Mouse (Mus musculus): Measurements from ENCODE around the gene Atox1. TPM values are rescaled to one million over a fixed set of nuclear protein-coding genes. Genes with fewer than 3 reads are reported as not detected.
A peak's percentile ranks its signal among the peaks of the same experiment; 100 is the strongest.

Atox1 gene
- polyA plus RNA-seq, 1 experiment: 698 TPM

DNA sequence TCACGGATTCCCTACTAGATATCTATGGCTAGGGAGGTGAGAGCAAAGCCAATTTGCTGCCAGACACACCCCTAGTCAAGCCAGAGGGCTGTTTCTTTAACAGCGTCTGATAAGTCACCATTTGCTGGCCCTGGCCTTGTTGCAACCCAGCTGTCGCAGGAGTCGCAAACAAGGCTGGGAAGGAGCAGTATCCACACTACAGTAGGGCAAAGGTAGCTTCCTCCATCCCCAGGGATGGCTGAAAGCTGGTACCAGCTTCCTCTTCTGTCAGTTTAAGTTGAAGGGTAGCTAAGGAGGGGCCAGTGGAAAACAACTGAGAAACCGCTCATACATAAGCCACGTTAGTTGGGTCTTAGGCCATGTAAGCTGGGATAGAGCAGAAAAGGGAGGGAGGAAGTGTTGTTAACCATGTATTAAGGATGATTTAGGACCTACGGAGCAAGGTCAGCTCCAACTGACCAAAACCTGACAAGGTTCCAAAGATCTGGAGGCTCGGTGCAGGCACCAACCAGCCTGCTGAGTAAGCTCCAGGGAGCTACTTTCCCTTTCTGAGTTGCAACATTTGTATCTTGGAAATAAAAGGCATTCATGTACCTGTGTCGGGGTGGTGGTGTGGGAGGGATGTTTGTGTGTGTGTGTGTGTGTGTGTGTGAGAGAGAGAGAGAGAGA, 45.9 kb downstream of the Atox1 start:
- peak overlapping the region; percentile 74 for H3K27ac ChIP-seq (ENCODE audit: insufficient read depth, low read depth, low read length)
- peaks cover 3% of the 10 kb centered on the region; the same call in 1 of the 2 replicates for H3K4me1 ChIP-seq (ENCODE audit: control insufficient read depth, insufficient read depth, low read length)
- peak; percentile 65 for DNase-seq
- TF ChIP-seq CTCF (conservative IDR thresholded peaks at IDR 0.05; ENCODE audit: insufficient read depth, insufficient read length, low read depth, low read length) (no peak), POLR2A (IDR thresholded peaks at IDR 0.05; ENCODE audit: low read depth, low read length) (no peak)
- no peak overlapping the region for H3K4me3 ChIP-seq (ENCODE audit: insufficient read depth, low read depth, low read length)
- 30% methylated on average over 9 of the region's 9 CpGs for WGBS
- H3K36me3 ChIP-seq (ENCODE audit: control insufficient read depth, insufficient read depth, low read length): no peaks in the 10 kb centered on the region
- H3K27me3 ChIP-seq (replicated peaks; ENCODE audit: control insufficient read depth, insufficient read depth, low read length): no peaks in the 10 kb centered on the region

DNA sequence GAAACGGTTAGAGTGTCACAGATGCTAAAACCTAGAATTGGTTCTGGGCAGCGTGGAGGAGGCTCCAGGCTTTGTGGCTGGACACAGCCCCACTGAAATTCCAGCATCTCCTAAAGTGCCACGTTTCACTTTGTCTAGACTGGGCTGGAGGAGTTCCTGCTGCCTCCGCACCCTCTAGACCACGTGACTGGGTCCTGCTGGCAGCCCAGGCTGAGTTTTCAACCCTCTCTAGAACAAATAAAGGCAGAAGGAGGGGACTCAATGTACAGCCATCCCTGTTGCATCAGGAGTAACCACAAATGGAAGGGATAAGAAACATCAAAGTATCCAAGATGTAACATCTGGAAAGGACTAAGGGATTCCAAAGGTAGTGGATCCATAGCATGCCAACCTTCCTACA, 46.7 kb downstream of the Atox1 start:
- H3K4me3 ChIP-seq (ENCODE audit: insufficient read depth, low read depth, low read length): no peak overlapping the region
- H3K36me3 ChIP-seq (ENCODE audit: control insufficient read depth, insufficient read depth, low read length): no peaks in the 10 kb centered on the region
- TF ChIP-seq POLR2A (IDR thresholded peaks at IDR 0.05; ENCODE audit: low read depth, low read length) (no peak), CTCF (conservative IDR thresholded peaks at IDR 0.05; ENCODE audit: insufficient read depth, insufficient read length, low read depth, low read length) (no peak)
- peak overlapping the region; percentile 12; the same call in 1 of the 2 replicates for H3K27ac ChIP-seq (ENCODE audit: insufficient read depth, low read depth, low read length)
- WGBS: 38% methylated on average over 5 of the region's 5 CpGs
- peak; percentile 60 for DNase-seq
- H3K27me3 ChIP-seq (replicated peaks; ENCODE audit: control insufficient read depth, insufficient read depth, low read length): no peaks in the 10 kb centered on the region
- peaks cover 3% of the 10 kb centered on the region; the same call in 1 of the 2 replicates for H3K4me1 ChIP-seq (ENCODE audit: control insufficient read depth, insufficient read depth, low read length)

DNA sequence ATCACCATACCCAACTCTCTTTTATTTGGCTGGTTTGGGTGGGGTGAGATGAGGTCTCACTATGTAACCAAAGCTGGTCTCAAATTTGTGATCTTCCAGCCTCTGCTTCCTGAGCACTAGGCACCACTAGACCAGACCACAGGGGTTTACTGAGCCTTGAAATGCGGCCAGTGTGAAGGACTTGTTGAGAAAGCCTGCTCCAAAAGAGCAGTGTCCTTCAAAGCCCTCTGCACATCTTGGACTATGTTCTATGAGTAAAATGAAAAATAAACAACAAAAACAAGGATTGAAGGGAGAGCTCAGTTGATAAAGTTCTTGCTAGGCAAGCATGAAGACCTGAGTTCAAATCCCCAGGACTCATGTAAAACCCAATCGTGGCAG, 47.6 kb downstream of the Atox1 start:
- Histone ChIP-seq H3K36me3 (ENCODE audit: control insufficient read depth, insufficient read depth, low read length) (no peaks in the 10 kb centered on the region), H3K4me3 (ENCODE audit: insufficient read depth, low read depth, low read length) (no peak overlapping the region), H3K4me1 (ENCODE audit: control insufficient read depth, insufficient read depth, low read length) (peaks cover 3% of the 10 kb centered on the region; the same call in 1 of the 2 replicates), H3K27ac (ENCODE audit: insufficient read depth, low read depth, low read length) (no peak overlapping the region), H3K27me3 (replicated peaks; ENCODE audit: control insufficient read depth, insufficient read depth, low read length) (no peaks in the 10 kb centered on the region)
- WGBS: 74% methylated on average over 2 of the region's 2 CpGs
- TF ChIP-seq CTCF (conservative IDR thresholded peaks at IDR 0.05; ENCODE audit: insufficient read depth, insufficient read length, low read depth, low read length) (no peak), POLR2A (IDR thresholded peaks at IDR 0.05; ENCODE audit: low read depth, low read length) (no peak)
- no peak for DNase-seq

DNA sequence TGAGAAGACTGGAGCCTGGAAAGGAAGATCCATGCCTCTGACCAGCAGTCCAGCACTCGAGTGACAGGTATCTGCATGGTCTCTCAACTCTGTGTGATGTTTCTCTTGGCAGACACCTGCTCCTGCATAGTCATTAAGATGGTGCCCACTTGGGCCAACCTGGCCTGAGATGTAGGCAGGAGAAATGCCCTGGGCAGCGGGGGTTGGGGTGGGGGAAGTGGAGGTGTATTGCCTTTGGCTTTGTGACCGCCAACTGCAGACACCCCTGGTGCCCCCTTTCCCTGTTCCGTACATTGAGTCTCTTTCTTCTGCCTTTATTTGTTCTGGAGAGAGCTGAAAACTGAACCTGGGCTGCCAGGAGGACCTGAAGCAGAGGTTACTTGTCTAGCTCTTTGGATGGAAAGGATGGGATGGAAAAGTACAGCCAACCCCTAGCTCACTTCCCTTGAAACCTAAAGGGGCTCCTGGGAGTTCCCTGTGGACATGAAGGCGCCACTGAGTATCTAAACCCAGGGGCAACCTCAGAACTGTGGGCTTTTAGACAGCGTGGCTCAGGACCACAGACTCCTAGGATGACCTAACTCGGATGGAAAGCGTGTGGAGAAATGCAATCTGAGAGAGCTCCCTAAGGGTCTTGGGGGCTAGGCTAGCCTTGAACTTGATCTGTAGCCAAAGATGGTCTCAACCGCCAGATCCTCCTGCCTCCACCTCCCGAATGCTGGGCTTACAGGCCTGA, 48.2 kb downstream of the Atox1 start:
- no peak for DNase-seq
- Histone ChIP-seq H3K4me1 (ENCODE audit: control insufficient read depth, insufficient read depth, low read length) (peaks cover 3% of the 10 kb centered on the region; the same call in 1 of the 2 replicates), H3K27ac (ENCODE audit: insufficient read depth, low read depth, low read length) (peak overlapping the region; percentile 4; the same call in 1 of the 2 replicates), H3K4me3 (ENCODE audit: insufficient read depth, low read depth, low read length) (no peak overlapping the region), H3K27me3 (replicated peaks; ENCODE audit: control insufficient read depth, insufficient read depth, low read length) (no peaks in the 10 kb centered on the region), H3K36me3 (ENCODE audit: control insufficient read depth, insufficient read depth, low read length) (no peaks in the 10 kb centered on the region)
- 83% methylated on average over 10 of the region's 10 CpGs for WGBS
- TF ChIP-seq POLR2A (IDR thresholded peaks at IDR 0.05; ENCODE audit: low read depth, low read length): no peak
- TF ChIP-seq CTCF (conservative IDR thresholded peaks at IDR 0.05; ENCODE audit: insufficient read depth, insufficient read length, low read depth, low read length): no peak

DNA sequence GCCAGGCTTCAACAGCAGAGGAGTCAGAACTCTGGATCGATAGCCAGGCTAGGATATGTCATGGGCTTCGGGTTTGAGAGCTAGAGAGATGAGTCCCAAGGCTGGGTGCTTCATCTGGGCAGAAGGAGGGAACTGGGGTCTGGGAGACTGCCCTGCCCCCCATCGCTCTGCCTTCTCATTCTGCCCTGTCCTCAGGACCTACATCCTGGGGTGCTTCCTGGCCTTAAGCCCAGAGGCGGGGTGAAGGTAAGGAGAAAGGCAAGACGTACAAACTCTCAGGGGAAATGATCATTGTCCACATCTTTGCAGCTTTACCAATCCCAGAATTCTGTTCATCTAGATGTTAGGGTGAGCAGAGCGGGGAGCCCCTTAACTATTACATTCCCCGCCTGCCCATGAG, 49.0 kb downstream of the Atox1 start:
- H3K27ac ChIP-seq (ENCODE audit: insufficient read depth, low read depth, low read length): peak overlapping the region; percentile 4; the same call in 1 of the 2 replicates
- WGBS: 80% methylated on average over 7 of the region's 7 CpGs
- TF ChIP-seq POLR2A (IDR thresholded peaks at IDR 0.05; ENCODE audit: low read depth, low read length): no peak
- no peak for TF ChIP-seq CTCF (conservative IDR thresholded peaks at IDR 0.05; ENCODE audit: insufficient read depth, insufficient read length, low read depth, low read length)
- H3K4me3 ChIP-seq (ENCODE audit: insufficient read depth, low read depth, low read length): no peak overlapping the region
- no peaks in the 10 kb centered on the region for H3K27me3 ChIP-seq (replicated peaks; ENCODE audit: control insufficient read depth, insufficient read depth, low read length)
- DNase-seq: peak; percentile 36
- no peaks in the 10 kb centered on the region for H3K36me3 ChIP-seq (ENCODE audit: control insufficient read depth, insufficient read depth, low read length)
- peaks cover 5% of the 10 kb centered on the region for H3K4me1 ChIP-seq (ENCODE audit: control insufficient read depth, insufficient read depth, low read length)

DNA sequence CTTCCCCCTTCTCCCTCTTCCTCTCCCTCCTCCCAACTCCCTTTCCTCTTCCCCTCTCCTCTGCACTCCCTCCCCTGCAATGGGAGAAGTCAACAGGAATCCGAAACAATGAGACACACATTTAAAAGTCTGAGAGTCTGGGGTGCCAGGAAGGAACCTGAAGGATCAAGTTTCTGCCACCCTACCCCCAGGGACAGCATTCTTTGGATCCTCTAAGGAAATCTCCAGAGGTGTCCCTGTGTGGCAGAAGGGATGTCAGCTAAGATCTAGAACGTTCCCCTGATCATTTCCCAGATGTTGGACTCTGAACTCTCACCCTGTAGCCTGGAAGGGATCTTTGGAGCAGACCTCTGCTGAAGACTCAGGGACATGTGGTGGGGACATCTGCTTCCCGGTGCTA, 50.5 kb downstream of the Atox1 start:
- Histone ChIP-seq H3K4me1 (ENCODE audit: control insufficient read depth, insufficient read depth, low read length) (peaks cover 10% of the 10 kb centered on the region), H3K27me3 (replicated peaks; ENCODE audit: control insufficient read depth, insufficient read depth, low read length) (no peaks in the 10 kb centered on the region), H3K36me3 (ENCODE audit: control insufficient read depth, insufficient read depth, low read length) (peaks cover 2% of the 10 kb centered on the region; the same call in 1 of the 2 replicates), H3K4me3 (ENCODE audit: insufficient read depth, low read depth, low read length) (no peak overlapping the region), H3K27ac (ENCODE audit: insufficient read depth, low read depth, low read length) (peak overlapping the region; percentile 63)
- TF ChIP-seq POLR2A (IDR thresholded peaks at IDR 0.05; ENCODE audit: low read depth, low read length) (no peak), CTCF (conservative IDR thresholded peaks at IDR 0.05; ENCODE audit: insufficient read depth, insufficient read length, low read depth, low read length) (no peak)
- peak; percentile 38 for DNase-seq
- 36% methylated on average over 3 of the region's 3 CpGs for WGBS

DNA sequence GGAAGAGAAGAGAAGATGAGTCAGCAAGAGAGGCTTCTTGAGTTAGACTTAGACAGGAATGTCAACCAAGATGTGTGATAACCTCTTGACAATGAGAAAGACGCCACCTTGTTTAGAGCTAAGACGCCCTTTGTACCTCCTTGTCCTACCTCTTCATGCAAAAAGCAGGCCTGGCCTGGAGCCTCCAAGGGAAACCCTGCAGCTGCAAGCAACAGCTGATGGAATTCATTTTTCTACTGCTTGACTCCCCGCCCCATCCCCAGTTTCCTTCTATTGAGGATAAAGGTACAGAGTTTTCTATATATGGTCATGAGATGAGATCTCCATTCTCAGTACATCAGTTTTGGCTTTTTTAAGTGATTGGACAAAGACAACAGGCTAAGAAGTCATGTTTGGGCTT, 51.0 kb downstream of the Atox1 start:
- H3K4me3 ChIP-seq (ENCODE audit: insufficient read depth, low read depth, low read length): no peak overlapping the region
- 78% methylated on average over 3 of the region's 3 CpGs for WGBS
- H3K27me3 ChIP-seq (replicated peaks; ENCODE audit: control insufficient read depth, insufficient read depth, low read length): no peaks in the 10 kb centered on the region
- no peak for DNase-seq
- TF ChIP-seq CTCF (conservative IDR thresholded peaks at IDR 0.05; ENCODE audit: insufficient read depth, insufficient read length, low read depth, low read length) (no peak), POLR2A (IDR thresholded peaks at IDR 0.05; ENCODE audit: low read depth, low read length) (no peak)
- H3K36me3 ChIP-seq (ENCODE audit: control insufficient read depth, insufficient read depth, low read length): peaks cover 2% of the 10 kb centered on the region; the same call in 1 of the 2 replicates
- peak overlapping the region; percentile 3; the same call in 1 of the 2 replicates for H3K27ac ChIP-seq (ENCODE audit: insufficient read depth, low read depth, low read length)
- H3K4me1 ChIP-seq (ENCODE audit: control insufficient read depth, insufficient read depth, low read length): peaks cover 11% of the 10 kb centered on the region
